Mouse (Mus musculus) forebrain, embryonic 13.5 days (tissue): Measurements from ENCODE around the gene Ms4a6d. TPM values are rescaled to one million over a fixed set of nuclear protein-coding genes. Genes with fewer than 3 reads are reported as not detected.

Experiments used
- ATAC-seq: fragments of 200-750 bp; cut with Nextera tagmentation; 2 replicates; pipeline ENCODE4 v1.8.0; 2017
- H3K27ac ChIP-seq: fragments of 300-500 bp; sonication (generic); 2 replicates; pipeline ENCODE4 v1.5.1; 2015; ENCODE audit warnings: inconsistent platforms, mild to moderate bottlenecking, moderate library complexity
- H3K27me3 ChIP-seq: fragments of 300-500 bp; sonication (generic); 2 replicates; pipeline ENCODE4 v1.6.1; 2015; ENCODE audit warnings: mild to moderate bottlenecking, inconsistent platforms
- H3K36me3 ChIP-seq: fragments of 300-500 bp; sonication (generic); 2 replicates; pipeline ENCODE4 v1.6.1; 2015; ENCODE audit warnings: mild to moderate bottlenecking, inconsistent platforms; ENCODE audit not compliant: poor library complexity, severe bottlenecking
- H3K4me1 ChIP-seq: fragments of 300-500 bp; sonication (generic); 2 replicates; pipeline ENCODE4 v1.6.1; 2015; ENCODE audit warnings: inconsistent platforms
- H3K4me2 ChIP-seq: fragments of 300-500 bp; sonication (generic); 2 replicates; pipeline ENCODE4 v1.6.1; 2015; ENCODE audit warnings: inconsistent platforms, mild to moderate bottlenecking, moderate library complexity
- H3K4me3 ChIP-seq: fragments of 300-500 bp; sonication (generic); 2 replicates; pipeline ENCODE4 v1.5.1; 2015; ENCODE audit warnings: mild to moderate bottlenecking, inconsistent platforms
- H3K9ac ChIP-seq: fragments of 300-500 bp; sonication (generic); 2 replicates; pipeline ENCODE4 v1.6.1; 2015; ENCODE audit warnings: mild to moderate bottlenecking, inconsistent platforms
- H3K9me3 ChIP-seq: fragments of 300-500 bp; sonication (generic); replicated peaks from 2 replicates; pipeline ENCODE4 v1.6.1; 2016; ENCODE audit warnings: inconsistent platforms
- WGBS: fragments of 180-500 bp; shearing (Covaris S2); methylation state at CpG from one replicate; pipeline ENCODE4 v1.1.7; 2015; 5-methylcytosine and 5-hydroxymethylcytosine counted together
- polyA plus RNA-seq: library from polyadenylated mRNA; unstranded; fragments of >200 nt; fragmentation: Nextera tagmentation; extraction: Ambion mirVana; gene quantifications from 2 replicates; pipeline ENCODE4 v1.2.1, GENCODE M21; 2015

Ms4a6d gene
- 0.73 and 1.0 TPM in 2 replicates for polyA plus RNA-seq

GRCm38 (mm10) chr19:11604603-11605002 is at the start of gene Ms4a6d:
Ms4a6d (minus strand) TSS chr19:11604849.
- Histone ChIP-seq H3K9ac (no peak within 1 kb of the TSS), H3K27ac (no peak within 1 kb of the TSS), H3K4me1 (no peaks in the 10 kb centered on the region), H3K4me2 (no peak within 1 kb of the TSS), H3K36me3 (no peaks in the 10 kb centered on the region), H3K9me3 (no peaks in the 10 kb centered on the region), H3K4me3 (no peak within 1 kb of the TSS), H3K27me3 (no peaks in the 10 kb centered on the region)
- no peak for ATAC-seq
- WGBS, result 94% methylated on average over 2 of the region's 2 CpGs

GRCm38 (mm10) chr19:11649564-11649963 is 44.9 kb upstream of the Ms4a6d start:
- WGBS, result 86% methylated on average over 4 of the region's 4 CpGs
- no peaks in the 10 kb centered on the region for H3K27me3 ChIP-seq
- no peak overlapping the region for H3K4me3 ChIP-seq
- H3K36me3 ChIP-seq, result no peaks in the 10 kb centered on the region
- ATAC-seq, result no peak
- no peak overlapping the region for H3K9ac ChIP-seq
- no peak overlapping the region for H3K27ac ChIP-seq
- H3K4me1 ChIP-seq, result no peaks in the 10 kb centered on the region
- no peak overlapping the region for H3K4me2 ChIP-seq
- no peaks in the 10 kb centered on the region for H3K9me3 ChIP-seq

GRCm38 (mm10) chr19:11646166-11646565 is 41.5 kb upstream of the Ms4a6d start:
- Histone ChIP-seq H3K27ac (no peak overlapping the region), H3K36me3 (no peaks in the 10 kb centered on the region), H3K4me3 (no peak overlapping the region), H3K4me2 (no peak overlapping the region), H3K9ac (no peak overlapping the region), H3K4me1 (no peaks in the 10 kb centered on the region), H3K9me3 (no peaks in the 10 kb centered on the region), H3K27me3 (no peaks in the 10 kb centered on the region)
- WGBS, result 77% methylated on average over 3 of the region's 3 CpGs
- ATAC-seq, result no peak

- no peak for ATAC-seq
- Histone ChIP-seq H3K27me3 (no peaks in the 10 kb centered on the region), H3K4me2 (no peak within 1 kb of the TSS), H3K36me3 (no peaks in the 10 kb centered on the region), H3K4me1 (no peaks in the 10 kb centered on the region), H3K9me3 (no peaks in the 10 kb centered on the region), H3K9ac (no peak within 1 kb of the TSS), H3K27ac (no peak within 1 kb of the TSS), H3K4me3 (no peak within 1 kb of the TSS)
- WGBS, result 71% methylated on average over 1 of the region's 1 CpGs
Observed at GRCm38 (mm10) chr19:11640732-11641131, 36.1 kb upstream of the Ms4a6d start, which contains the start of gene Ms4a3. Ms4a3 (minus strand) TSS chr19:11640851.

GRCm38 (mm10) chr19:11639038-11639437 is 34.4 kb upstream of the Ms4a6d start:
- H3K9me3 ChIP-seq, result no peaks in the 10 kb centered on the region
- H3K9ac ChIP-seq, result no peak overlapping the region
- no peak overlapping the region for H3K4me3 ChIP-seq
- H3K4me2 ChIP-seq, result no peak overlapping the region
- H3K36me3 ChIP-seq, result no peaks in the 10 kb centered on the region
- no peak overlapping the region for H3K27ac ChIP-seq
- no peaks in the 10 kb centered on the region for H3K27me3 ChIP-seq
- 84% methylated on average over 4 of the region's 4 CpGs for WGBS
- ATAC-seq, result no peak
- no peaks in the 10 kb centered on the region for H3K4me1 ChIP-seq

GRCm38 (mm10) chr19:11635572-11635971 is 30.9 kb upstream of the Ms4a6d start:
- Histone ChIP-seq H3K27me3 (no peaks in the 10 kb centered on the region), H3K9me3 (no peaks in the 10 kb centered on the region), H3K27ac (no peak overlapping the region), H3K9ac (no peak overlapping the region), H3K4me2 (no peak overlapping the region), H3K36me3 (no peaks in the 10 kb centered on the region), H3K4me1 (no peaks in the 10 kb centered on the region), H3K4me3 (no peak overlapping the region)
- WGBS, result 85% methylated on average over 5 of the region's 5 CpGs
- no peak for ATAC-seq

GRCm38 (mm10) chr19:11634330-11634729 is 29.7 kb upstream of the Ms4a6d start:
- no peak for ATAC-seq
- 83% methylated on average over 2 of the region's 2 CpGs for WGBS
- no peak overlapping the region for H3K9ac ChIP-seq
- H3K4me2 ChIP-seq, result no peak overlapping the region
- no peak overlapping the region for H3K27ac ChIP-seq
- no peak overlapping the region for H3K4me3 ChIP-seq
- no peaks in the 10 kb centered on the region for H3K36me3 ChIP-seq
- H3K27me3 ChIP-seq, result no peaks in the 10 kb centered on the region
- H3K4me1 ChIP-seq, result no peaks in the 10 kb centered on the region
- no peaks in the 10 kb centered on the region for H3K9me3 ChIP-seq

- Histone ChIP-seq H3K4me2 (no peak overlapping the region), H3K4me3 (no peak overlapping the region), H3K27ac (no peak overlapping the region), H3K27me3 (no peaks in the 10 kb centered on the region), H3K9ac (no peak overlapping the region), H3K4me1 (no peaks in the 10 kb centered on the region), H3K36me3 (no peaks in the 10 kb centered on the region), H3K9me3 (no peaks in the 10 kb centered on the region)
- ATAC-seq, result no peak
- 85% methylated on average over 1 of the region's 1 CpGs for WGBS
Observed at GRCm38 (mm10) chr19:11633732-11634131, 29.1 kb upstream of the Ms4a6d start.

GRCm38 (mm10) chr19:11625231-11625630 is 20.6 kb upstream of the Ms4a6d start:
- ATAC-seq, result no peak
- 81% methylated on average over 5 of the region's 5 CpGs for WGBS

GRCm38 (mm10) chr19:11624800-11625199 is 20.2 kb upstream of the Ms4a6d start:
- no peaks in the 10 kb centered on the region for H3K4me1 ChIP-seq
- no peak overlapping the region for H3K4me2 ChIP-seq
- H3K9ac ChIP-seq, result no peak overlapping the region
- H3K4me3 ChIP-seq, result no peak overlapping the region
- H3K9me3 ChIP-seq, result no peaks in the 10 kb centered on the region
- no peak overlapping the region for H3K27ac ChIP-seq
- H3K27me3 ChIP-seq, result no peaks in the 10 kb centered on the region
- ATAC-seq, result no peak
- no peaks in the 10 kb centered on the region for H3K36me3 ChIP-seq

More at GRCm38 (mm10) chr19:11625231-11625630, 20.6 kb upstream of the Ms4a6d start:
- no peaks in the 10 kb centered on the region for H3K9me3 ChIP-seq
- no peaks in the 10 kb centered on the region for H3K36me3 ChIP-seq
- H3K27ac ChIP-seq, result no peak overlapping the region
- H3K9ac ChIP-seq, result no peak overlapping the region
- H3K4me2 ChIP-seq, result no peak overlapping the region
- no peak overlapping the region for H3K4me3 ChIP-seq
- H3K4me1 ChIP-seq, result no peaks in the 10 kb centered on the region
- H3K27me3 ChIP-seq, result no peaks in the 10 kb centered on the region

- Histone ChIP-seq H3K36me3 (no peaks in the 10 kb centered on the region), H3K4me3 (no peak within 1 kb of the TSS), H3K9me3 (no peaks in the 10 kb centered on the region), H3K9ac (no peak within 1 kb of the TSS), H3K4me1 (no peaks in the 10 kb centered on the region), H3K4me2 (no peak within 1 kb of the TSS), H3K27ac (no peak within 1 kb of the TSS), H3K27me3 (no peaks in the 10 kb centered on the region)
- WGBS, result 92% methylated on average over 2 of the region's 2 CpGs
- no peak for ATAC-seq
Observed at GRCm38 (mm10) chr19:11623551-11623950, 18.9 kb upstream of the Ms4a6d start, which contains the start of gene Ms4a2. Ms4a2 (minus strand) TSS chr19:11623719.

- Histone ChIP-seq H3K4me1 (no peaks in the 10 kb centered on the region), H3K9ac (no peak overlapping the region), H3K4me3 (no peak overlapping the region), H3K9me3 (no peaks in the 10 kb centered on the region), H3K4me2 (no peak overlapping the region), H3K27me3 (no peaks in the 10 kb centered on the region), H3K36me3 (no peaks in the 10 kb centered on the region), H3K27ac (no peak overlapping the region)
- no peak for ATAC-seq
Observed at GRCm38 (mm10) chr19:11617983-11618382, 13.3 kb upstream of the Ms4a6d start.

- no peak overlapping the region for H3K9ac ChIP-seq
- H3K4me1 ChIP-seq, result no peaks in the 10 kb centered on the region
- no peak for ATAC-seq
- no peak overlapping the region for H3K4me2 ChIP-seq
- no peaks in the 10 kb centered on the region for H3K27me3 ChIP-seq
- no peaks in the 10 kb centered on the region for H3K9me3 ChIP-seq
- 73% methylated on average over 2 of the region's 2 CpGs for WGBS
- H3K27ac ChIP-seq, result no peak overlapping the region
- H3K4me3 ChIP-seq, result no peak overlapping the region
- no peaks in the 10 kb centered on the region for H3K36me3 ChIP-seq
Observed at GRCm38 (mm10) chr19:11614805-11615204, 10.2 kb upstream of the Ms4a6d start.
